In the genomic region with DNA sequence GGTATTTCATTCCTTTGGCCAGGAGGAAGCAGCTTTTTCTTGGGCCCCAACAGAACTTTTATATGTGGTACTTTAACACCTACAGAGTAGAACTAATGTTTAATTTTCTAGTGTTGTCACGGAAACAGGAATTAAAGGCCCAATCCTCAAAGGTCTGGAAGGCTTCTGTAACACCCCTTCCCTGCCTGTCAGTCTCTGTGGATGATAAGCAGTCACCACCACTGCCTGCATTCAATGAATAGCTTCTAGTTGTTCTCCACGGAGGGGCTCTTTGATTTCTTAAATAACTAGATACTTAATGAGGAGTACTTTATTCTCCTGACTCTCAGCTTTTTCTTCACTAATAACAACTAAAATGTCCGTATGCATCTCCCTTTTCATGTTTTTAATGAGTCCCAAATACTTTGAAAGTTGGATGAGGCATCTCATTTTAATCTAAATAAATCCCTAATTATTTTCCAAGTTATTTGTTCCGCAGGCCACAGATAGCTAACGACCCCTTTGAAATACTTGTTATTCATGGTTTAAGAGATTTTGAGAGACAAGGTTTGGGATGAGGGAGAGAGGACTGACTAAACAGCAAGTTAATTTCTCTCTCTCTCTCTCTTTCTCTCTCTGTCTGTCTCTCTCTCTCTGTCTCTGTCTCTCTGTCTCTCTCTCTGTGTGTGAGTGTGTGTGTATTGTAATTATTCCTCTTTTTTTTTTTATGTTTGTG, we compare ENCODE assay signal across 24 mouse cellular contexts.
DNase-seq lines count a peak whose midpoint lies in the region; ATAC-seq lines count a peak whose summit lies in the region.
"Had no signal": no experiment of that assay in that cellular context is flagged by ENCODE, and none has a peak within 500 bp of the region (broad histone marks: within the 10 kb centered on the region; RNA-seq: fewer than 3 reads in every experiment).

No protein-coding gene starts in this region.

- H3K9ac ChIP-seq in forebrain, embryonic 14.5 days (ENCODE audit: low read length): no peak overlapping the region
- no peak overlapping the region for H3K9ac ChIP-seq in forebrain, embryonic 15.5 days (replicated peaks)
- no peak overlapping the region for H3K9ac ChIP-seq in neural tube, embryonic 15.5 days (replicated peaks)
- H3K9ac ChIP-seq: embryonic facial prominence, embryonic 15.5 days; heart, embryonic 12.5 days; hindbrain, embryonic 14.5 days; intestine, embryonic 15.5 days had no signal

- peak; percentile 71; the same call in 1 of the 2 replicates for ATAC-seq in forebrain, embryonic 14.5 days
- ATAC-seq in forebrain, embryonic 15.5 days (replicated peaks): no peak
- peak; percentile 47; the same call in 1 of the 2 replicates for ATAC-seq in neural tube, embryonic 15.5 days (ENCODE audit: low FRiP score)
- ATAC-seq: activated CD4-positive, CD25-positive, alpha-beta regulatory T cell, adult 4 months; CD4-positive, CD25-positive, alpha-beta regulatory T cell, adult 4 months; intestine, embryonic 15.5 days; Patski had no signal

- DNase-seq in embryo, embryonic 10.5 days (ENCODE audit: low spot score): peak; percentile 0
- DNase-seq in embryo, embryonic 9.5 days (ENCODE audit: extremely low spot score): no peak
- DNase-seq in forebrain, embryonic 14.5 days (ENCODE audit: low spot score): peak; percentile 25
- DNase-seq in neural tube, embryonic 10.5 days (ENCODE audit: extremely low spot score, low spot score): no peak
- DNase-seq in lung, adult 18-20 months: no peak
- DNase-seq: adrenal gland, postnatal 14 days; B cell, adult 2 months; cerebellum, adult 18-20 months; cerebellum, adult 9-11 months; cerebellum, postnatal 36 days; gastrocnemius, adult 2 months; gastrocnemius, postnatal 25 days had no signal

- no peaks in the 10 kb centered on the region for H3K4me1 ChIP-seq in forebrain, embryonic 14.5 days (ENCODE audit: control insufficient read depth, insufficient read depth, low read length)
- 0 out of 2 replicates have a peak, but pooled peaks cover 4% of the 10 kb centered on the region for H3K4me1 ChIP-seq in forebrain, embryonic 15.5 days
- H3K4me1 ChIP-seq in neural tube, embryonic 15.5 days: no peaks in the 10 kb centered on the region
- H3K4me1 ChIP-seq: embryonic facial prominence, embryonic 15.5 days; heart, embryonic 12.5 days; hindbrain, embryonic 10.5 days; intestine, embryonic 15.5 days had no signal

- no peaks in the 10 kb centered on the region for H3K27me3 ChIP-seq in forebrain, embryonic 14.5 days (replicated peaks; ENCODE audit: control insufficient read depth, insufficient read depth, low read length)
- H3K27me3 ChIP-seq in forebrain, embryonic 15.5 days: no peaks in the 10 kb centered on the region
- H3K27me3 ChIP-seq in neural tube, embryonic 15.5 days (replicated peaks): no peaks in the 10 kb centered on the region
- H3K27me3 ChIP-seq: embryonic facial prominence, embryonic 15.5 days; heart, embryonic 12.5 days; intestine, embryonic 15.5 days; Patski had no signal

- no peak overlapping the region for H3K4me3 ChIP-seq in forebrain, embryonic 14.5 days (ENCODE audit: low read depth, low read length)
- no peak overlapping the region for H3K4me3 ChIP-seq in forebrain, embryonic 15.5 days
- no peak overlapping the region for H3K4me3 ChIP-seq in neural tube, embryonic 15.5 days (replicated peaks)
- H3K4me3 ChIP-seq: embryonic facial prominence, embryonic 15.5 days; erythroblast, embryonic 14.5 days; gastrocnemius, adult 2 months; heart, embryonic 12.5 days; hindbrain, embryonic 10.5 days; intestine, embryonic 15.5 days had no signal

- no peak overlapping the region for H3K27ac ChIP-seq in forebrain, embryonic 14.5 days (ENCODE audit: low read depth, low read length)
- no peak overlapping the region for H3K27ac ChIP-seq in forebrain, embryonic 15.5 days (replicated peaks)
- no peak overlapping the region for H3K27ac ChIP-seq in neural tube, embryonic 15.5 days (replicated peaks)
- H3K27ac ChIP-seq: embryonic facial prominence, embryonic 15.5 days; gastrocnemius, adult 2 months; hindbrain, embryonic 10.5 days; hindbrain, embryonic 14.5 days; intestine, embryonic 15.5 days had no signal

- 5% methylated on average over 5 of the region's 5 CpGs for WGBS in forebrain, embryonic 14.5 days
- WGBS in forebrain, embryonic 15.5 days: 7% methylated on average over 5 of the region's 5 CpGs
- 61% methylated on average over 5 of the region's 5 CpGs for WGBS in neural tube, embryonic 15.5 days

- H3K4me2 ChIP-seq in forebrain, embryonic 14.5 days (ENCODE audit: low read length): no peak overlapping the region
- H3K4me2 ChIP-seq in forebrain, embryonic 15.5 days (replicated peaks): no peak overlapping the region
- H3K4me2 ChIP-seq in neural tube, embryonic 15.5 days: no peak overlapping the region
- H3K4me2 ChIP-seq: embryonic facial prominence, embryonic 15.5 days; heart, embryonic 12.5 days; hindbrain, embryonic 14.5 days; intestine, embryonic 15.5 days had no signal

- H3K36me3 ChIP-seq in forebrain, embryonic 14.5 days (ENCODE audit: control insufficient read depth, insufficient read depth, low read length): no peaks in the 10 kb centered on the region
- no peaks in the 10 kb centered on the region for H3K36me3 ChIP-seq in forebrain, embryonic 15.5 days
- no peaks in the 10 kb centered on the region for H3K36me3 ChIP-seq in neural tube, embryonic 15.5 days
- H3K36me3 ChIP-seq: embryonic facial prominence, embryonic 15.5 days; G1E; heart, embryonic 12.5 days; hindbrain, embryonic 10.5 days; intestine, embryonic 15.5 days had no signal

- H3K9me3 ChIP-seq in forebrain, embryonic 14.5 days (replicated peaks; ENCODE audit: control insufficient read depth, low read length): no peaks in the 10 kb centered on the region
- no peaks in the 10 kb centered on the region for H3K9me3 ChIP-seq in forebrain, embryonic 15.5 days
- no peaks in the 10 kb centered on the region for H3K9me3 ChIP-seq in neural tube, embryonic 15.5 days (replicated peaks)
- H3K9me3 ChIP-seq: embryonic facial prominence, embryonic 15.5 days; heart, embryonic 12.5 days; hindbrain, embryonic 10.5 days; intestine, embryonic 15.5 days had no signal

Comparison
In these comparisons a context has a peak if more than half of its experiments do, and no peak if none do; other contexts are left out.
1. DNase-seq: peak in embryo, embryonic 10.5 days (single experiment) and forebrain, embryonic 14.5 days (single experiment); none in embryo, embryonic 9.5 days (single experiment), neural tube, embryonic 10.5 days (single experiment) and lung, adult 18-20 months (0 of 2).